Mouse (Mus musculus) testis, adult 2 months (tissue): Measurements from ENCODE around the gene Gfy. TPM values are rescaled to one million over a fixed set of nuclear protein-coding genes. Genes with fewer than 3 reads are reported as not detected.
"Not testable (repeated sequence)": the region's sequence is repeated elsewhere in the genome, so short reads cannot be mapped to it uniquely, and the experiment has no call there.

Experiments
- H3K27ac ChIP-seq: fragments of 200-500 bp; 2 replicates; pipeline ENCODE4 v1.5.1; 2012; ENCODE audit warnings: low read depth, low read length; ENCODE audit not compliant: control insufficient read depth, insufficient read depth
- H3K27me3 ChIP-seq: fragments of 200-500 bp; 2 replicates; pipeline ENCODE4 v1.6.1; 2012; ENCODE audit warnings: mild to moderate bottlenecking, low read length, moderate library complexity; ENCODE audit not compliant: control insufficient read depth, insufficient read depth
- H3K36me3 ChIP-seq: fragments of 200-500 bp; 2 replicates; pipeline ENCODE4 v1.6.1; 2012; ENCODE audit warnings: mild to moderate bottlenecking, low read length; ENCODE audit not compliant: control insufficient read depth, insufficient read depth
- H3K4me1 ChIP-seq: fragments of 200-500 bp; 2 replicates; pipeline ENCODE4 v1.6.1; 2012; ENCODE audit warnings: low read length; ENCODE audit not compliant: control insufficient read depth, insufficient read depth
- H3K4me3 ChIP-seq: fragments of 200-500 bp; 2 replicates; pipeline ENCODE4 v1.5.1; 2012; ENCODE audit warnings: low read depth, mild to moderate bottlenecking, low read length, moderate library complexity, mixed read lengths; ENCODE audit not compliant: control insufficient read depth
- CTCF ChIP-seq: fragments of 200-500 bp; IDR thresholded peaks from 2 replicates; pipeline ENCODE4 v1.5.1; 2012; ENCODE audit warnings: low read depth, mild to moderate bottlenecking, inconsistent platforms, low read length, moderate library complexity; ENCODE audit not compliant: control insufficient read depth, insufficient read depth, insufficient replicate concordance
- POLR2A ChIP-seq: fragments of 200-500 bp; IDR thresholded peaks from 2 replicates; pipeline ENCODE4 v1.6.1; 2012; ENCODE audit warnings: low read depth, mild to moderate bottlenecking, inconsistent platforms, low read length, moderate library complexity; ENCODE audit not compliant: control insufficient read depth
- polyA plus RNA-seq: library from polyadenylated mRNA; depleted of rRNA; stranded (reverse); fragments of >200 nt; gene quantifications from 2 replicates; pipeline ENCODE4 v1.2.3, GENCODE M21; 2012

Gene Gfy
- polyA plus RNA-seq, 1 experiment = 5.4 TPM

DNA sequence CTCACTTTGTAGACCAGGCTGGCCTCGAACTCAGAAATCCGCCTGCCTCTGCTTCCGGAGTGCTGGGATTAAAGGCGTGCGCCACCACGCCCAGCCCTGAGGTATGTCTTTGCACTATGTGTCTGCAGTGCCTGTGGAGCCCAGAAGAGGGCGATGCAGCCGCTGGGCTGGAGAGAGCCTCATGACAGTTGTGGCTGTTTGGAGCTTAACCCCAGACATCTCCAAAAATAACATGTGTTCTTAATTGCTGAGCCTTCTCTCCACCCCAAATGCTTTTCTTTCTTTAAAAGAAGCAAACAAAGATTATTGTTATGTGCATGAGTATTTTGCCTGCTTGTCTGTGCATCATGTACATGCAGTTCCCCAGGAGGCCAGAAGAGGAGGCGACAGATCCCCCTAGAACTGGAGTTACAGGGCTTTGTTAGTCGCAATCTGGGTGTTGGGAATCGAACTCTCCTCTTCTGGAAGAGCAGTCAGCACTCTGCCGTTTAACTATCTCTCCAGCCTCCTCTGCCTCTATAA is 24.3 kb downstream of the Gfy start:
- H3K27ac ChIP-seq = peak overlapping the region; percentile 44; the same call in 1 of the 2 replicates

DNA sequence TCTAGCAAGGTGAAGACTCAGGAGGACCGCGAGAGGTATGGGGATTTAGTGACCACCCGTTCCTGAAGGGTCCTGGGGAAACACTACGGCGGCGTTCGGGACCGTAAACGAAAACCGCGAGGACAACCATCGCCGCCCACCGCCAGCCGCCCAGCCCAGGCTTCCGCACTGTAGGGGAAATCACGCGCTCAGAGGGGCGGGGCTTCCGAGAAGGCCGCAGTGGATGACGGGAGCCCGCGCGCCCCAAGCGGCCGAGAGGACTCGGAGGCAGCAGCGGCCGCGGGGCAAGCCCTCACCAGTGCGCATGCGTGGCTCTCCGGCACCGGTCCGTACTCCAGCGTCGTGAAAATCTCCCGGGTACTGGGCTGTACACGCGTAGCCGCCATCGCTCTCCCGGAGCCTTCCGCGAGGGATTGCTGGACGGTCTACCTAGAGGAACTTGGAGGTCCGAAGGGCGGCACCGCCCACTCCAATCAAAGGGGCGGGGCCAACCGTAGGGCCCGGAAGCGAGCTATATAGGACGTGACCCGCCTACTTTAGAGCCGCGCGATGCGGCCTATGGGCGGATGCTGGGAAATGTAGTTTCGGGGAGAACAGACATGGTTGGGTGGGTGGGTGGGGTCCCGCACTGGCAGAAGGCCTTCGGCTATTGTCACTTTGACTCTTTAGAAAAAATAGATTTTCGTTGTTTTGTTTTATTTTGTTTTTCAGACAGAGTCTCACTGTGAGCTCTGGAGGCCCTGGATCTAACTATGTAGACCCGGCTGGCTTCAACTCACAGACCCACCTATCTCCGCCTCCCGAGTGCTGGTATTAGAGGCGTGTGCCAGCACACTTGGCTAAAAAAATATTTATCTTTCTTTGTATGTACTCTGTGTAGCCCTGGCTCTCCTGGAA is 25.0 kb downstream of the Gfy start, which contains the start of the genes Pih1d1 and Aldh16a1:
TSS of gene Pih1d1 (plus strand) at position 208 of the 897 bp plus-strand sequence.
TSS of gene Aldh16a1 (minus strand) at position 489 of the 897 bp plus-strand sequence.
- peak within 1 kb of the TSS; percentile 100 for H3K27ac ChIP-seq
- peaks cover 5% of the 10 kb centered on the region; the same call in 1 of the 2 replicates for H3K36me3 ChIP-seq
- TF ChIP-seq POLR2A (peak; percentile 90), CTCF (peak; percentile 33; the same call in 1 of the 2 replicates)
- peak within 1 kb of the TSS; percentile 100 for H3K4me3 ChIP-seq
- H3K27me3 ChIP-seq = no peaks in the 10 kb centered on the region
- H3K4me1 ChIP-seq = peaks cover 4% of the 10 kb centered on the region; the same call in 1 of the 2 replicates

More for the DNA sequence above, 24.3 kb downstream of the Gfy start:
- Histone ChIP-seq H3K27me3 (no peaks in the 10 kb centered on the region), H3K36me3 (peaks cover 5% of the 10 kb centered on the region; the same call in 1 of the 2 replicates), H3K4me3 (peak overlapping the region; percentile 76), H3K4me1 (peaks cover 4% of the 10 kb centered on the region; the same call in 1 of the 2 replicates)
- TF ChIP-seq CTCF (peak; percentile 57; the same call in 1 of the 2 replicates), POLR2A (no peak)

DNA sequence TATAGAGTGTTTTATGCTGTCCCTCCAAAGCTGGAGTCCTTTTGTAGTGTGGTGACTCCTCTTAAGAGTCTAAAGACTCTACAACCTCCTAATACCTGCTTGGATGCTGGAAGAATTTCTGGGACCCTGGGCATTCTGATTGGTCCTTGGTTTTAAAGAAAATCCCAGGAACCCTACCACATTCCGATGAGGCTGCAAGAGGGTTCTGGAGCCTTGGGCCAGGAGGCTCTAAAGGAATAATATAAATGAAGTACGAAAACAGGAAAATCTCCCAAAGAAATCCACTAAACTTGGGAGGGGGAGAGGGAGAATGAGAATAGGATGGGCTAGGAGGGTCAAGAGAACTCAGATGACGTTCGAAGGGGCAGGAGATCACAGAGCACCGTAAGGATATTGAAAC is 25.8 kb downstream of the Gfy start:
- Histone ChIP-seq H3K27me3 (no peaks in the 10 kb centered on the region), H3K27ac (peak overlapping the region; percentile 97), H3K4me1 (peaks cover 4% of the 10 kb centered on the region; the same call in 1 of the 2 replicates), H3K36me3 (peaks cover 4% of the 10 kb centered on the region; the same call in 1 of the 2 replicates), H3K4me3 (peak overlapping the region; percentile 100)
- TF ChIP-seq CTCF (no peak), POLR2A (no peak)

DNA sequence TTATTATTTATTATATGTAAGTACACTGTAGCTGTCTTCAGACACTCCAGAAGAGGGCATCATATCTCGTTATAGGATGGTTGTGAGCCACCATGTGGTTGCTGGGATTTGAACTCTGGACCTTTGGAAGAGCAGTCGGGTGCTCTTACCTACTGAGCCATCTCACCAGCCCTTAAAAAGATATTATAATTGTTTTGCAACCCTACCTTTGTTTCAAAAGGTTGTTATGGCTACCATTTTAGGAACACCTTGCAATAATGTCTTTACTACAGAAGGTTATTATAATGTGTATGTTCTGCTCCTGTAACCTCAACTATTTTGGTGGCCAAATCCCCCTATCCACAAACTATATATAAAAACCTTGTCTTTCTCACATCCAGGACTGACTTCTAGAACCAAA is 26.3 kb downstream of the Gfy start:
- H3K4me3 ChIP-seq, H3K27me3 ChIP-seq, H3K27ac ChIP-seq, H3K36me3 ChIP-seq, H3K4me1 ChIP-seq: not testable (repeated sequence)

DNA sequence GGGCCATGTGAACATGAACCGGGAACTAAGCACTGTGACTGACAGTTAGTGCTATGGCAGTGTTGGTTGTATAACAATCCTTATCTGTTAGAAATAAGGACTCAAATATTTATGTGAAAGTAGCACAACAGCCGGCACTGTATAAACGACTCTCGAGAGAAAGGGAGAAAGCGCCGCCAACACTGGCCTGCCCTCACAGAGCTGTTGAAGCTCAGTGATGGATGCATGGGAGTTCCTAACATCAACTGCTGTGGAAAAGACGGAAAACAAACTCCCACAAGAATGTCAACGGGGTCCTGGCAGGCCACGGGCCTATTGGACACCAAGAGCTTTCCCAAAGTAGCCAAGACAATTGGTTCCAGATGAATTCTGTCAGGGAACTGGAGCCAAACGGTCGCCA is 28.1 kb downstream of the Gfy start:
- H3K27me3 ChIP-seq = no peaks in the 10 kb centered on the region
- no peak for TF ChIP-seq CTCF
- TF ChIP-seq POLR2A = no peak
- no peak overlapping the region for H3K4me3 ChIP-seq
- no peak overlapping the region for H3K27ac ChIP-seq
- peaks cover 2% of the 10 kb centered on the region; the same call in 1 of the 2 replicates for H3K36me3 ChIP-seq
- peaks cover 4% of the 10 kb centered on the region; the same call in 1 of the 2 replicates for H3K4me1 ChIP-seq

DNA sequence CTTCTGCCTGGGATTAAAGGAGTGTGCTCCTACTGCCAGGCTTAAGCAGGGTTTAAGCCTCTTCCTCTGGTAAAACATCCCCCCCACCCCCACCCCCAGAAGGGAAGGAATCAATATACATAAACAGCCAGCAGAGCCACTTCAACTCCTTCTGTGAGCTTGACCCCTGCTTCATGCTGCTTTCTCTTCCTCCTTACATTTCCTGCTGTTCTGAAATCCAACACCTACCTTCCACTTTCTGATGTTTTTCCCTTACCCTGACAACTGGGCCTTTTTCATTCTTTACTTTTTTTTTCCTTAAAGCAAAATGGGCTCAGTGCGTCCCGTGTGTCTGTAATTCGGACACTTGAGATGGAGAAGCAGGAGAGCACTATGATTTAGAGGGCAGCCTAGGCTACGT is 29.0 kb downstream of the Gfy start:
- no peaks in the 10 kb centered on the region for H3K36me3 ChIP-seq
- H3K27me3 ChIP-seq = no peaks in the 10 kb centered on the region
- TF ChIP-seq CTCF = no peak
- no peak overlapping the region; the same call in 1 of the 2 replicates for H3K27ac ChIP-seq
- H3K4me3 ChIP-seq = no peak overlapping the region
- peaks cover 2% of the 10 kb centered on the region; the same call in 1 of the 2 replicates for H3K4me1 ChIP-seq

DNA sequence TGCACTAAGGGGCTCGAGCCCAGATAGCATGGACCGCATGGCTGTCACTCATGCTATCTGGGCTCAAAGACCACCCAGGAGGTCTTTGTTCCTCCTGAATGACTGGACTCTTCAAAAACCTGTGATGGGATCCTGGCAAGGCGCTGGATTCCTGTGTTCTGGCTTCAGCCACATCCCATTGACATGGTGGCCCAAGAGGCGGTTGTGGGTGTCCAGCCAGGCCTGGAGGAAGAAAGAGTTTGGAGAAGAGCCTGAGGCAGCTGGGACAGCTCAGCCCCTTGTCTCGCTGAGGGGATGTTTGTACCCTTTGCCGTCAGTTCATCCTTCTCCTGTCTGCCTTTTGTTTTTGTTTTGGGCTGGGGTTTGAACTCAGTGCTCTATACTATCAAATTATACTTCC is 29.8 kb downstream of the Gfy start:
- Histone ChIP-seq H3K36me3 (no peaks in the 10 kb centered on the region), H3K4me1 (no peaks in the 10 kb centered on the region), H3K4me3 (no peak overlapping the region), H3K27ac (no peak overlapping the region), H3K27me3 (no peaks in the 10 kb centered on the region)
- TF ChIP-seq POLR2A (no peak), CTCF (no peak)
